Mouse (Mus musculus) kidney, adult 2 months (tissue): ENCODE measurements around the gene Elf3.

ENCODE experiments used
- CTCF ChIP-seq: fragments of 200-500 bp; conservative IDR thresholded peaks from 2 replicates; pipeline ENCODE4 v1.5.1; 2011; ENCODE audit warnings: low read depth, mild to moderate bottlenecking, control low read depth, low read length, moderate library complexity, mixed read lengths; ENCODE audit not compliant: insufficient read depth, insufficient read length
- POLR2A ChIP-seq: fragments of 200-500 bp; IDR thresholded peaks from one replicate; pipeline ENCODE4 v1.6.1; 2011; ENCODE audit warnings: low read depth, low read length, control low read depth

DNA sequence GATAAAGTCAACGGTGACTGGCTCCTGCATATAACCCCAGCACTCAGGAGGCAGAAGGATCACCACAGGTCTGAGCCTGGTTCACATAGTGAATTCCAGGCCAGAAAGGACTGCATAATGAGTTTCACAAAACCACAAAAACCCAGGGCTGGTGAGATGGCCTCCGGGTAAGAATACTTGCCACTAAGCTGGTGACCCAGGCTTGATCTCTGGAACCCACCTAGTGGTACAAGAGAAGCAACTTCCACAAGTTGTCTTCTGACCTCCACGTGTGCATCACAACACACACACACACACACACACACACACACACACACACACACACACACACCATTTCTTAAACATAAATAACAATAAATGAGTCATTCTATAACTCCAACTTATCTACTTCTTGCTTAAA, 4.0 kb upstream of the Elf3 start:
- TF ChIP-seq CTCF (no peak), POLR2A (no peak)
